Mouse (Mus musculus): ENCODE measurements around the gene Vmn1r70. TPM values are rescaled to one million over a fixed set of nuclear protein-coding genes. Genes with fewer than 3 reads are reported as not detected.

Vmn1r70 gene
- not detected in 2 replicates for polyA plus RNA-seq (2015; fragmentation: Nextera tagmentation; extraction: Ambion mirVana)

DNA sequence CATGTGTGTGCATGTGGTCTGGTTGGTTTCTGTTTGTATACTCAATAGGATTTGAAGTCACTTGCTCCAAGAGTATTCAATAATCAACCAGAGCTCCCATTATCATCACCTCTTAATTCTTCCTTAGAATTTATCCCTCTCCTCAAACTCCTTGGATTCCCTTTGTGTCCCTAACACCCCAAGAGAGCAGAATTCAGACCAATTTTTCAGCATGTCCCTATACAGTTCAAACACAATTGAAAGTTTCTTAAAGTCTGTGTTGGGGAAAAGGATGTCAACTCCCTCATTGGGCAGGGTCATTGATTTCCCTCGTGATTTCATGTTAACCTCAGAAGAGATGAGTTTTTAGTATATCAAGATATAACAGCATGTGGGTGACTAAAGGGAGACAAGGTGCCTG, at the start of gene Vmn1r70:
Vmn1r70 (plus strand) TSS at position 301 of the 400 bp plus-strand sequence.
- H3K36me3 ChIP-seq (ENCODE audit: control insufficient read depth, insufficient read depth, low read length): no peaks in the 10 kb centered on the region
- H3K4me3 ChIP-seq (ENCODE audit: low read depth, low read length): no peak within 1 kb of the TSS
- H3K27me3 ChIP-seq (ENCODE audit: control insufficient read depth, insufficient read depth, low read length): no peaks in the 10 kb centered on the region
- H3K9me3 ChIP-seq (ENCODE audit: control insufficient read depth, low read length): no peaks in the 10 kb centered on the region
- H3K4me2 ChIP-seq (replicated peaks; ENCODE audit: low read depth): no peak within 1 kb of the TSS
- 62% methylated on average over 1 of the region's 1 CpGs for WGBS
- no peak within 1 kb of the TSS for H3K9ac ChIP-seq (ENCODE audit: low read length)
- DNase-seq (ENCODE audit: low spot score): no peak
- H3K27ac ChIP-seq (replicated peaks): no peak within 1 kb of the TSS
- TF ChIP-seq CTCF (IDR thresholded peaks at IDR 0.05; ENCODE audit: low read depth) (no peak), EP300 (optimal IDR thresholded peaks at IDR 0.05) (no peak)
- H3K4me1 ChIP-seq (replicated peaks; ENCODE audit: control insufficient read depth, insufficient read depth): no peaks in the 10 kb centered on the region
- no peak for ATAC-seq (ENCODE audit: low FRiP score, low TSS enrichment)

DNA sequence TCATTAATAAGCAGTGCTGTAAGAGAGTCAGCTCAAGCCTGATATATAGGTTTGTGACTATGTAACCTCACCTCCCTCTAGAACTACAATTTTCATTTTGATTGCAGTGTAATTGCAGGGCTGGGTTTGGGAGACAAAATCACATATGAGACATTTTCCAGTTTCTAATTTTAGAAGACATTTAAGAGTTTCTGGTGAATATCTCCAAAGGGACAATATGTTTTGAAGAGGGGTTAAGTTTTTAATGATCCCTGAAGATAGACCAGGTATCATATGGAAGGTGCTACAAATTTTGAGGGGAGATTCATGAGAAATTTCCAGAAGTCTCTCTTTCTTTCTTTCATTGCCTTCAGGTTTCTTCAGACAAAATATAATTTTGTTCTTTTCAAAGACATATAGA, 17.8 kb upstream of the Vmn1r70 start, which contains the start of gene Vmn1r69:
Vmn1r69 (minus strand) TSS at position 101 of the 400 bp plus-strand sequence.
- Histone ChIP-seq H3K27ac (replicated peaks) (no peak within 1 kb of the TSS), H3K27me3 (ENCODE audit: control insufficient read depth, insufficient read depth, low read length) (no peaks in the 10 kb centered on the region), H3K36me3 (ENCODE audit: control insufficient read depth, insufficient read depth, low read length) (no peaks in the 10 kb centered on the region), H3K9ac (ENCODE audit: low read length) (no peak within 1 kb of the TSS), H3K9me3 (ENCODE audit: control insufficient read depth, low read length) (no peaks in the 10 kb centered on the region), H3K4me3 (ENCODE audit: low read depth, low read length) (no peak within 1 kb of the TSS), H3K4me2 (replicated peaks; ENCODE audit: low read depth) (no peak within 1 kb of the TSS), H3K4me1 (replicated peaks; ENCODE audit: control insufficient read depth, insufficient read depth) (no peaks in the 10 kb centered on the region)
- DNase-seq (ENCODE audit: low spot score) (no peak), ATAC-seq (ENCODE audit: low FRiP score, low TSS enrichment) (no peak)
- TF ChIP-seq CTCF (IDR thresholded peaks at IDR 0.05; ENCODE audit: low read depth): no peak
- TF ChIP-seq EP300 (optimal IDR thresholded peaks at IDR 0.05): no peak

Other genes with a start within 250 kb of the Vmn1r70 start
- gene Vmn1r67, start 188.2 kb upstream of the Vmn1r70 start, polyA plus RNA-seq (2015; fragmentation: Nextera tagmentation; extraction: Ambion mirVana): not detected in 2 replicates
- gene Zik1, start 136.1 kb upstream of the Vmn1r70 start, polyA plus RNA-seq (2015; fragmentation: Nextera tagmentation; extraction: Ambion mirVana): 2.0 and 2.1 TPM in 2 replicates
- 0.06 TPM in 1 of 2 replicates, not detected in the other for gene Vmn1r68, start 73.0 kb upstream of the Vmn1r70 start, polyA plus RNA-seq (2015; fragmentation: Nextera tagmentation; extraction: Ambion mirVana)
- not detected in 2 replicates for gene Vmn1r69, start 17.9 kb upstream of the Vmn1r70 start, polyA plus RNA-seq (2015; fragmentation: Nextera tagmentation; extraction: Ambion mirVana)
- gene Nlrp4b, start 56.3 kb downstream of the Vmn1r70 start, polyA plus RNA-seq (2015; fragmentation: Nextera tagmentation; extraction: Ambion mirVana): not detected in 2 replicates
- not detected in 2 replicates for gene Vmn1r71, start 122.8 kb downstream of the Vmn1r70 start, polyA plus RNA-seq (2015; fragmentation: Nextera tagmentation; extraction: Ambion mirVana)